Mouse (Mus musculus): ENCODE measurements at regions not wholly inside any gene's neighbourhood (a gene's known extent, or its start where the extent isn't known, plus 50 kb on each side); places are given as distances from the start of the nearest gene placed in this dataset.

DNA sequence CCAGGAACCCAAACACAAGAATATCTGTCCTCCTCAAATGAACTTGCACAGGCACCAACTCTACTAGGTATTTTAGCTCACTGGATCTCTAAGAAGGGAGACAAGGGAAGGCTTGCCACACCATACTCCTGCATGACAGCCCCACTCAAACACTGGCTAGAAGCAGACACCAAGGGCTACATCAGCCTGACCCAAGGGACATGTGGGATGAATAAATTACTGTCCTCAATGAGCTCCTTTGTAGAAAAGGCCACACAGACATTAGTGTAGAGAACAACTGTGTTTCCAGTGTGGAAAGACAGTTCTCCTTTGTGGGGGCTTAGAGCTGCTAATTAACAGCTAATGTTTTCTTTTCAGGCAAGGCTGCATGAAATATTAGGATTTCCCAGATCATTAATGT, 335.9 kb upstream of the Clnk start:
- no peak for TF ChIP-seq GATA1 (IDR thresholded peaks at IDR 0.05; ENCODE audit: borderline replicate concordance, low read length)
- TF ChIP-seq FLI1 (IDR thresholded peaks at IDR 0.05; ENCODE audit: low read length), result no peak

Measured in megakaryocyte, embryonic 14.5 days (primary cell).